Mouse (Mus musculus): ENCODE measurements at regions not wholly inside any gene's neighbourhood (a gene's known extent, or its start where the extent isn't known, plus 50 kb on each side); places are given as distances from the start of the nearest gene placed in this dataset.

- H3K4me3 ChIP-seq (ENCODE audit: insufficient read depth in 1 of 2, low read depth in 2 of 2, low read length in 2 of 2): no peak overlapping the region
- H3K9me3 ChIP-seq (ENCODE audit: control insufficient read depth, low read length): no peaks in the 10 kb centered on the region
- H3K4me2 ChIP-seq (ENCODE audit: low read depth): no peak overlapping the region
- no peaks in the 10 kb centered on the region for H3K27me3 ChIP-seq (ENCODE audit: control insufficient read depth, insufficient read depth, low read length)
- ATAC-seq (ENCODE audit: insufficient read depth) (no peak), DNase-seq (ENCODE audit: low read depth in 3 of 3, low spot score in 3 of 3) (no peak)
- H3K9ac ChIP-seq (replicated peaks): no peak overlapping the region
- no peaks in the 10 kb centered on the region for H3K36me3 ChIP-seq (replicated peaks; ENCODE audit: control insufficient read depth, insufficient read depth, low read depth)
- WGBS (ENCODE audit: insufficient replicate concordance): 56% methylated on average over 3 of the region's 3 CpGs
- H3K4me1 ChIP-seq (replicated peaks; ENCODE audit: control insufficient read depth in 2 of 2, insufficient read depth in 2 of 2, low read length in 1 of 2): no peaks in the 10 kb centered on the region
- H3K27ac ChIP-seq: no peak overlapping the region
- TF ChIP-seq CTCF (IDR thresholded peaks at IDR 0.05; ENCODE audit: low read depth): no peak
- TF ChIP-seq EP300 (IDR thresholded peaks at IDR 0.05; ENCODE audit: low read depth): no peak
Measured at GRCm38 (mm10) chr15:31921485-31921884, 255.6 kb upstream of the Tas2r119 start.

- Histone ChIP-seq H3K36me3 (replicated peaks; ENCODE audit: control insufficient read depth, insufficient read depth, low read depth) (no peaks in the 10 kb centered on the region), H3K4me3 (ENCODE audit: insufficient read depth in 1 of 2, low read depth in 2 of 2, low read length in 2 of 2) (no peak overlapping the region), H3K9ac (replicated peaks) (no peak overlapping the region), H3K27ac (no peak overlapping the region), H3K9me3 (ENCODE audit: control insufficient read depth, low read length) (no peaks in the 10 kb centered on the region), H3K4me1 (replicated peaks; ENCODE audit: control insufficient read depth in 2 of 2, insufficient read depth in 2 of 2, low read length in 1 of 2) (no peaks in the 10 kb centered on the region), H3K4me2 (ENCODE audit: low read depth) (no peak overlapping the region), H3K27me3 (ENCODE audit: control insufficient read depth, insufficient read depth, low read length) (no peaks in the 10 kb centered on the region)
- no peak for TF ChIP-seq EP300 (IDR thresholded peaks at IDR 0.05; ENCODE audit: low read depth)
- TF ChIP-seq CTCF (IDR thresholded peaks at IDR 0.05; ENCODE audit: low read depth): no peak
- 50% methylated on average over 4 of the region's 4 CpGs for WGBS (ENCODE audit: insufficient replicate concordance)
- ATAC-seq (ENCODE audit: insufficient read depth) (no peak), DNase-seq (ENCODE audit: low read depth in 3 of 3, low spot score in 3 of 3) (no peak)
Measured at GRCm38 (mm10) chr15:31960301-31960700, 216.8 kb upstream of the Tas2r119 start.

- TF ChIP-seq EP300 (IDR thresholded peaks at IDR 0.05; ENCODE audit: low read depth): no peak
- no peak for TF ChIP-seq CTCF (IDR thresholded peaks at IDR 0.05; ENCODE audit: low read depth)
- Histone ChIP-seq H3K4me2 (ENCODE audit: low read depth) (no peak overlapping the region), H3K4me1 (replicated peaks; ENCODE audit: control insufficient read depth in 2 of 2, insufficient read depth in 2 of 2, low read length in 1 of 2) (no peaks in the 10 kb centered on the region), H3K9me3 (ENCODE audit: control insufficient read depth, low read length) (no peaks in the 10 kb centered on the region), H3K27me3 (ENCODE audit: control insufficient read depth, insufficient read depth, low read length) (no peaks in the 10 kb centered on the region), H3K4me3 (ENCODE audit: insufficient read depth in 1 of 2, low read depth in 2 of 2, low read length in 2 of 2) (no peak overlapping the region), H3K27ac (no peak overlapping the region), H3K36me3 (replicated peaks; ENCODE audit: control insufficient read depth, insufficient read depth, low read depth) (no peaks in the 10 kb centered on the region), H3K9ac (replicated peaks) (no peak overlapping the region)
- DNase-seq (ENCODE audit: low read depth in 3 of 3, low spot score in 3 of 3) (no peak), ATAC-seq (ENCODE audit: insufficient read depth) (no peak)
- 29% methylated on average over 2 of the region's 2 CpGs for WGBS (ENCODE audit: insufficient replicate concordance)
Measured at GRCm38 (mm10) chr15:31961963-31962362, 215.1 kb upstream of the Tas2r119 start.

- Histone ChIP-seq H3K4me1 (replicated peaks; ENCODE audit: control insufficient read depth in 2 of 2, insufficient read depth in 2 of 2, low read length in 1 of 2) (no peaks in the 10 kb centered on the region), H3K27ac (no peak overlapping the region), H3K4me2 (ENCODE audit: low read depth) (no peak overlapping the region), H3K9me3 (ENCODE audit: control insufficient read depth, low read length) (no peaks in the 10 kb centered on the region), H3K4me3 (ENCODE audit: insufficient read depth in 1 of 2, low read depth in 2 of 2, low read length in 2 of 2) (no peak overlapping the region), H3K36me3 (replicated peaks; ENCODE audit: control insufficient read depth, insufficient read depth, low read depth) (no peaks in the 10 kb centered on the region), H3K9ac (replicated peaks) (no peak overlapping the region), H3K27me3 (ENCODE audit: control insufficient read depth, insufficient read depth, low read length) (no peaks in the 10 kb centered on the region)
- 67% methylated on average over 6 of the region's 6 CpGs for WGBS (ENCODE audit: insufficient replicate concordance)
- no peak for ATAC-seq (ENCODE audit: insufficient read depth)
- DNase-seq (ENCODE audit: low read depth in 3 of 3, low spot score in 3 of 3): no peak
- TF ChIP-seq EP300 (IDR thresholded peaks at IDR 0.05; ENCODE audit: low read depth): no peak
- TF ChIP-seq CTCF (IDR thresholded peaks at IDR 0.05; ENCODE audit: low read depth): no peak
Measured at GRCm38 (mm10) chr15:31964911-31965310, 212.2 kb upstream of the Tas2r119 start.

- H3K4me3 ChIP-seq (ENCODE audit: insufficient read depth in 1 of 2, low read depth in 2 of 2, low read length in 2 of 2): no peak overlapping the region
- no peaks in the 10 kb centered on the region for H3K9me3 ChIP-seq (ENCODE audit: control insufficient read depth, low read length)
- TF ChIP-seq CTCF (IDR thresholded peaks at IDR 0.05; ENCODE audit: low read depth): no peak
- TF ChIP-seq EP300 (IDR thresholded peaks at IDR 0.05; ENCODE audit: low read depth): no peak
- H3K36me3 ChIP-seq (replicated peaks; ENCODE audit: control insufficient read depth, insufficient read depth, low read depth): no peaks in the 10 kb centered on the region
- H3K27me3 ChIP-seq (ENCODE audit: control insufficient read depth, insufficient read depth, low read length): no peaks in the 10 kb centered on the region
- DNase-seq (ENCODE audit: low read depth in 3 of 3, low spot score in 3 of 3): no peak
- 36% methylated on average over 4 of the region's 4 CpGs for WGBS (ENCODE audit: insufficient replicate concordance)
- no peaks in the 10 kb centered on the region for H3K4me1 ChIP-seq (replicated peaks; ENCODE audit: control insufficient read depth in 2 of 2, insufficient read depth in 2 of 2, low read length in 1 of 2)
- H3K4me2 ChIP-seq (ENCODE audit: low read depth): no peak overlapping the region
- H3K27ac ChIP-seq: no peak overlapping the region
- no peak overlapping the region for H3K9ac ChIP-seq (replicated peaks)
- ATAC-seq (ENCODE audit: insufficient read depth): no peak
Measured at GRCm38 (mm10) chr15:31965542-31965941, 211.5 kb upstream of the Tas2r119 start.
